Mouse (Mus musculus) spleen, postnatal 36 days (tissue): ENCODE results near the gene Olfr399.

ENCODE experiments used
- DNase-seq, 2 experiments: peaks; one replicate each; pipeline ENCODE4 v3.0.0; 2022; ENCODE audit warnings: low spot score in 2 of 2, mixed read lengths in 1 of 2

The Olfr399 gene

DNA sequence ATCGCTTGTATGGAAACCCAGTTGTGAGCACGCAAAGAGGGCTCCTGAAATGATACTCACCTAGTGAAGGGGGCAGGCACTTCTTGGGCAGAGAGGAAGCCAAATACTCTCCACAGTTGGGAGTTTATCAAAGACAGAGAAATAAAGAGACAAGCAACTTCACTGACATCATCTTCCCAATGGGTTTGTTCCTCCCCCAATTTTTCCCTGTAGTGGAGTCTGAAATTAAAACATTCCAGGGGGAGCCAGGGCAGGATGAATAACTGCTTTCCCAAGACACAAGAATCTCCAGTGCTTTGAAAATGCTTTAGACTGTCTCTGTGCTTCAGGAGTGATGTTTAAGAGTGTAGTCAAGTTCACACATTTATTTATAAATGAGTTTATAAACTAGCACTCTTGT, at the start of gene Olfr399, which contains the start of gene Olfr139:
Gene Olfr399, minus strand, starts transcription at position 165 of the 400 bp plus-strand sequence.
Gene Olfr139, minus strand, starts transcription at position 101 of the 400 bp plus-strand sequence.
- DNase-seq = no peak

DNA sequence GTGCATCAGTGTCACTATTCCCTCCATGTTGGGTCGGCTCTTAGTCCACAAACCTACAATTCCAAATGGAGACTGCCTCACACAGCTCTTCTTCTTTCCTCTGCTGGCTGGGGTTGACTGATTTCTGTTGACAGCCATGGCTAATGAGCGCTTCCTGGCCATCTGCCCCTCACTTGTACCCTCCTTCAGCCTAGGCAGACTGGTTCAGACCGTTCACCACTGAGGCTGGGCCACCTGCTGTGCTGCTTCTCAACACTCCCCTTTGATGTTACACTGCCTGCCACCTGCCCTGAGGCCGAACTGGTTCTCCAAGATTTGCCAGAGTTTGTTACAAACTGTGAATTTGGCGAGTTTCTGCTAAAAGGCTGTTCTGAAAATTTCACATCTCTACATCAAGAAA, 48.7 kb upstream of the Olfr399 start:
- no peak for DNase-seq

DNA sequence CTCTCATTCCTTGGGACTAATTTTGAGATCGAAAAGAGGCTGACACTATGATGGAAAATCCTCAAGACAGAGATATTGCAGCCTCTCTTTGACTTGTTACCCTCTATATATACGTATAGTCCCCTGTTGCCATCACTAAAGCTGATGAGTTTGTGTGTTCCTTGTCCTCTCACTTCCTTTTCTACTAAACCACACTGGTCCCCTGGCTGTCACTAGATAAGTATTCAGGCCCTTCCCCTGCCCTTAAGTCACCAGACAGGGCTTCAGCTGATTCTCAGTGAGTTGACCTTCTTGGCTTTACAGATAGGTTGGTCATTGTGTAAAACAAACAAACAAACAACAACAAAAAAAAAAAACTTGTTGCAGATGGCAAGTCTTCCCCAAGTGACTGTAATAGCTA, 45.1 kb upstream of the Olfr399 start:
- no peak for DNase-seq

DNA sequence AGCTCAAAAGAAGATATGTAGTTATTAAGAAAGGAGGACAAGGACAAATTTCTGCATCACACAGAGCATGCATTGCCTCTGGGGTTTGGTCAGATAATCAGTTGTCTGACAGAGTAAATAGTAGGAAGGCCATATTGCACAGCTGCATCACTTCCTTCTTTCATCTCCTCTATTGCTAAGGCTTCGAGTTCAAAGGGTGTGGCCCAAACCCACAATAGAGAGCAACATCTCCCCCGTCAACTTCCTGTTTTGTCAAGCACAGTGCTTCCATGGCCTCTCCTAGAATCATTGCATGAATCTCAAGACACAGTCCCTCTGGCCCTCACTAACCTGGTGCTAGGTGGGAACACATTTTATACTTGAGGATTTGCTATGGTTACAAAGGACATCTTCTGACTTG, 44.3 kb upstream of the Olfr399 start:
- peak; percentile 23 to 25 for DNase-seq

DNA sequence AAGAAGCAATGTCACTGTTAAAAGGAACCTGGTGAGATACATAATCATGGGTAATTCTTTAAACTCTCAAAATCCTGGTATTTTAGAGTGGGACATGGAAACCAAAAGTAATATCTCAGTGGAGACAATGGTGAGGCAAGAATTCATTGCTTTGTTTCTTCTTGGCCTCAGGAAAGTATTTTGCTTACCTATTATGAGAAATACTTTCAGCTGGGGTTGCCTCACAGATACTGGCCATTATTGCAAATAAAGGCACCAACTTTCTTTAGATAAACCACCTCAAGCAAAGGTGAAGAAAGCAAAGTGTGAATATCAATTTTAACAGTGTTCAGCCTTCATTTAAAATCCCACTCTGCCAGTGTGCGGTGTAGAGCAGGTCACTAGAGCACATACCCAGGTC, 13.2 kb upstream of the Olfr399 start, which contains the start of gene Zfp616:
Gene Zfp616, plus strand, starts transcription at position 301 of the 400 bp plus-strand sequence.
- no peak for DNase-seq

DNA sequence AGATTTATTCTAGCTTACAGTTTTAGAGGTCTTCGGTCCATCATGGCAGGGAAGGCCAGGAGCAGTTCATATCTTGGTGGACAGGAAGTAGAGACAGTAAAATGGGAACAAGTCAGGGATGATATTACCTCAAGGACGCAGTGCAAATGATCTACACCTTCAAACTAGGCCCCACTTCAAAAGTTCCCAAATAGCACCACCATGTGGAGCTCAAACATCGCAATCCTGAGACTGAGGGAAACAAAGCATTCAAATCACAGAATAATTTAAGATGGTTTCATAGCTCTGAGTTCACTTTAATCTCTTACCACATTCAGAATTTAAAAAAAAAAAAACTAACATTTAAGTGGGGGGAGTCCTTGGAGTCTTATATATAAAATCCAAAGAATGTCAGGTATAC, 5.1 kb downstream of the Olfr399 start:
- DNase-seq = no peak
